Mouse (Mus musculus) limb, embryonic 14.5 days (tissue): ENCODE measurements around the gene Mxd4. TPM values are rescaled to one million over a fixed set of nuclear protein-coding genes. Genes with fewer than 3 reads are reported as not detected.

Source experiments
- ATAC-seq: fragments of 200-750 bp; cut with Nextera tagmentation; 2 replicates; pipeline ENCODE4 v1.8.0; 2017; ENCODE audit warnings: low read depth, moderate number of reproducible peaks, moderate TSS enrichment; ENCODE audit not compliant: low FRiP score
- DNase-seq: peaks from one replicate; pipeline ENCODE4 v3.0.0-alpha.2; 2015; ENCODE audit warnings: low spot score
- H3K27ac ChIP-seq: fragments of 300-500 bp; sonication (generic); replicated peaks from 2 replicates; pipeline ENCODE4 v1.5.1; 2014; ENCODE audit warnings: low read depth, mild to moderate bottlenecking, low read length, moderate library complexity, mixed read lengths
- H3K27me3 ChIP-seq: fragments of 300-500 bp; sonication (generic); 2 replicates; pipeline ENCODE4 v1.6.1; 2014; ENCODE audit warnings: low read length, mixed read lengths; ENCODE audit not compliant: control insufficient read depth, insufficient read depth
- H3K36me3 ChIP-seq: fragments of 300-500 bp; sonication (generic); 2 replicates; pipeline ENCODE4 v1.6.1; 2014; ENCODE audit warnings: mild to moderate bottlenecking, low read length, moderate library complexity, mixed read lengths; ENCODE audit not compliant: control insufficient read depth, insufficient read depth
- H3K4me1 ChIP-seq: fragments of 300-500 bp; sonication (generic); 2 replicates; pipeline ENCODE4 v1.6.1; 2014; ENCODE audit warnings: antibody characterized with exemption, low read length, mixed read lengths; ENCODE audit not compliant: control insufficient read depth, insufficient read depth
- H3K4me2 ChIP-seq: fragments of 300-500 bp; sonication (generic); replicated peaks from 2 replicates; pipeline ENCODE4 v1.6.1; 2014; ENCODE audit warnings: low read depth, mild to moderate bottlenecking, low read length, moderate library complexity; ENCODE audit not compliant: severe bottlenecking
- H3K4me3 ChIP-seq: fragments of 300-500 bp; sonication (generic); replicated peaks from 2 replicates; pipeline ENCODE4 v1.5.1; 2014; ENCODE audit warnings: low read length
- H3K9ac ChIP-seq: fragments of 300-500 bp; sonication (generic); 2 replicates; pipeline ENCODE4 v1.6.1; 2014; ENCODE audit warnings: mild to moderate bottlenecking, low read depth, low read length, moderate library complexity; ENCODE audit not compliant: severe bottlenecking
- H3K9me3 ChIP-seq: fragments of 300-500 bp; sonication (generic); 2 replicates; pipeline ENCODE4 v1.6.1; 2016; ENCODE audit warnings: low read length; ENCODE audit not compliant: control insufficient read depth
- POLR2A ChIP-seq: fragments of 200-500 bp; IDR thresholded peaks from 2 replicates; pipeline ENCODE4 v1.8.0; 2012; ENCODE audit warnings: inconsistent platforms, mild to moderate bottlenecking, moderate library complexity, borderline replicate concordance; ENCODE audit not compliant: insufficient read depth, insufficient read length; ENCODE audit errors: extremely low read depth
- WGBS: fragments of 180-500 bp; shearing (Covaris S2); extraction: QIAGEN DNeasy Blood & Tissue Kit; methylation state at CpG from one replicate; pipeline ENCODE4 v1.1.7; 2014; 5-methylcytosine and 5-hydroxymethylcytosine counted together
- polyA plus RNA-seq, 2 experiments: library from polyadenylated mRNA; depleted of rRNA in 1 of 2; stranded (reverse) in 1 of 2; unstranded in 1 of 2; fragments of >200 nt; fragmentation: Nextera tagmentation in 1 of 2; extraction: Ambion mirVana in 1 of 2; gene quantifications; 2 replicates each; pipeline versions ENCODE4 v1.2.1 to v1.2.3; 2012 to 2014

The Mxd4 gene
- polyA plus RNA-seq, 2 experiments: 52.2 to 89.7 TPM

DNA sequence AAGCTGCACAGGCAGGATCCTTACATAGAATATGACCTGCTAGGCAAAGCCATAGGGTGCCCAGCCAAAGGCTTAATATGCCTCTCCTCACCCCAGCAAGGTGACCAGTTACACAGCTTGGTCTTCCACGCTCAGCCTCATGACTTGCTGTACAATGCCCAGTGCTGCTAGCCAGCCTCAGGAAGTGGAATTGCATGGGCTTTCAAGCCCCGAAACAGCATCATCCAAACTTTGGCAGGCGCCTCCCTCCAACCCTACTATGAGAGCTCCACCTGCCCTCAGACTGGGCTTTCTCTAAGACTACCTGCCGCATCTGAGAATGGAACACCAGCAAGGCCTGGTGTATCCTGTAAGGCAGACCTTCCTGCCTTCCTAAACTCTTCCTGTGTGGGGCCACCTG is 9.7 kb downstream of the Mxd4 start:
- Histone ChIP-seq H3K9ac (no peak overlapping the region), H3K36me3 (peaks cover 85% of the 10 kb centered on the region), H3K4me3 (no peak overlapping the region), H3K27me3 (no peaks in the 10 kb centered on the region), H3K9me3 (no peaks in the 10 kb centered on the region), H3K4me2 (no peak overlapping the region), H3K4me1 (no peaks in the 10 kb centered on the region), H3K27ac (no peak overlapping the region)
- ATAC-seq (no peak), DNase-seq (no peak)
- no peak for TF ChIP-seq POLR2A
- 95% methylated on average over 4 of the region's 4 CpGs for WGBS

DNA sequence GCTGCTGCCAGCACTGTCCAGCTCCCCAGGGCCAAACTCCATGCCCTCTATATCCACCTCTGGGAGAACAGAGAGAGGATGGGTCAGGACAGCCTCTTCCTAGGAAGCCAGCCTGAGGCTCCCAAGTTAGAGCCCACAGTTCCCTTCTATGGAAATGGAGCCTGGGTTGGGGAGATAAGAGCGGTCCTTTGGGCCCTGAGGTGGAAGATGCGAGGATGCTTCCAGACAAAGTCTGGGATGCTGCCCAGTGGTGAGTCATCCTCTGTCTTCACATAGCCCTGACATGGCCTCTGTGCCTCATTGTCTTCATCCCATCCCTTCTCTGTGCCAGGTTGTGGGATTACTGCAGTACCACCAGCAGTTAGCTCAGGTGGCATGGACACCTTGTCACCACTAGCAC is 10.4 kb downstream of the Mxd4 start:
- WGBS: 100% methylated on average over 1 of the region's 2 CpGs
- no peak overlapping the region for H3K9ac ChIP-seq

DNA sequence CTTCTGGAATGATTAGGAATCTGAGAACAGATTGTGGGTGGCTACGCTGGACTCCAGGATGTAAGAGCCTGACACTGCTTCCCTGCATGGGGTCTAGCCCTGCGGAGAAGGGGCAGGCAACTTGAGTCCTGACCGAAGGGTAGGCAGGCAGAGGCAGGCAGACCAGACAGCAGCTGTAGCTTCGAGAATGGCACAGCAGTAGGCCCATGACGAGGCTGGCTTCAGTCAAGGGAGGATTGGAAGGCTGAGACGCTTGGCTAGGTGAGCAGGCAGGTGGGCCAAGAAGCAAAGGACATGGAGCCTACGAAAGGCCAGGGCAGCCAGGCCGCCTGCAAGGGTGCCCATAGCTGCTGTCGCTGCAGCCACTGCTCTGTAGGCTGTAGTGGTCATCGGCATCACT is 10.8 kb downstream of the Mxd4 start:
- whole genome bisulfite sequencing: 77% methylated on average over 10 of the region's 10 CpGs
- TF ChIP-seq POLR2A: no peak
- Histone ChIP-seq H3K27ac (no peak overlapping the region), H3K36me3 (peaks cover 76% of the 10 kb centered on the region), H3K27me3 (no peaks in the 10 kb centered on the region), H3K9ac (no peak overlapping the region), H3K4me3 (no peak overlapping the region), H3K4me1 (no peaks in the 10 kb centered on the region), H3K9me3 (no peaks in the 10 kb centered on the region), H3K4me2 (no peak overlapping the region)
- no peak for DNase-seq
- no peak for ATAC-seq

More for the DNA sequence above, 10.4 kb downstream of the Mxd4 start:
- no peak overlapping the region for H3K4me3 ChIP-seq
- peaks cover 79% of the 10 kb centered on the region for H3K36me3 ChIP-seq
- H3K27ac ChIP-seq: no peak overlapping the region
- no peaks in the 10 kb centered on the region for H3K9me3 ChIP-seq
- ATAC-seq: no peak
- no peak overlapping the region for H3K4me2 ChIP-seq
- DNase-seq: no peak
- H3K4me1 ChIP-seq: no peaks in the 10 kb centered on the region
- H3K27me3 ChIP-seq: no peaks in the 10 kb centered on the region
- TF ChIP-seq POLR2A: no peak

DNA sequence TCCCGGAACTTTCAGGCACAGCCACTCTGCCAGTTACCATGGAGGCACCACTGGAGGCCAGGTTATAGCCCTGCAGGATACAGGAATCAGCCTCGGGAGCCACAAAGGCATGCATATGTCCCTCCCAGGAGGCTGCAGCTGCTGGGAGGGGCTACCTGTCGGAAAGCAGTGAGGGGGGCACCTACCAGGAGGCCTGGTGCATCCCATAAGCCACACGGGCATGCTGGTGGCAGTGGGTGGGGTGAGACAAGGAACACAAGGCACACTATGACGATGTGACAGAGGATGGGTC is 12.2 kb downstream of the Mxd4 start:
- WGBS: 22% methylated on average over 5 of the region's 5 CpGs
- Histone ChIP-seq H3K27me3 (no peaks in the 10 kb centered on the region), H3K36me3 (peaks cover 67% of the 10 kb centered on the region), H3K9ac (no peak overlapping the region), H3K4me3 (no peak overlapping the region), H3K27ac (no peak overlapping the region), H3K4me2 (no peak overlapping the region), H3K4me1 (no peaks in the 10 kb centered on the region), H3K9me3 (no peaks in the 10 kb centered on the region)
- TF ChIP-seq POLR2A: no peak
- ATAC-seq: no peak
- DNase-seq: no peak

DNA sequence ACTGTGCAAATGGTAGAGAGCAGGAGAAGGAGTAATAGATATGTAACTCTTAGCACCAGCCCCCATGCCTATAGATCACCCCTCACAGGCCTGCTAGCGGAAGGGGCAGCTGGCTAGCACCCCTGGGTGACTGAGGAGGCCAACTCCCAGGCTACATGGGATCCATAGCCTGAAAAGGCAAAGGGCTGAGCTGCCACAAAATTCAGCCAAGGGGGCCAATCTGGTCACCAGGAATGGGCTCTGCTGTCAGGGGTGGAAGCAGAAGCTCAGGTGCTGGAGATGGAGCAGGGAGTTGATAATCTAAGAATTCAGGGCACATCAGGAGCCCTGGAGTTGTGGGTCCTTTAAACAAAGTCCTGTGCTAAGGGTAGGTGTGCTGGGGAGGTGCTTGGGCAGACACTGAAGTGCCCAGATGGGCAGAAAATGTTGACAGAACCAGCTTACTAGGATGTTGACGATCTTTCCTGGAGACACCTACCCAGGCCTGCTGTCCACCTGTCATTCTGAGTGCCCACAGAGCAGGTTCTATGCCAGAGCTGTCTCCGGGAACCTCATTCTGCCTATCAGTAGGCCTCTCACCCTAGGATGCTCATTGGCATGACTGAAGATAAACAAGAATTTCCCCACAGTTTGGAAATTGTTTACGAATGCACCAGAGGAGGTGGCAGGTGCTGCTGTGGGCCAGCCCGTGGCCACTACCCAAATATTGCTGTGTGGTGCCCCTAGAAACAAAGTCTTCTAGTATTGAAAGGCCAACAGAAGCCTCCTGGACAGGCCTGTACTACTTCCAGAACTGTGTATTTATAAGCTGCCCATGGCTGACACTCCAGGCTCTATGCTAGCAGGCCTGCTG is 12.7 kb downstream of the Mxd4 start:
- Histone ChIP-seq H3K4me2 (no peak overlapping the region), H3K4me1 (0 out of 2 replicates have a peak, but pooled peaks cover 3% of the 10 kb centered on the region), H3K4me3 (no peak overlapping the region), H3K27me3 (no peaks in the 10 kb centered on the region), H3K27ac (no peak overlapping the region), H3K9me3 (no peaks in the 10 kb centered on the region), H3K36me3 (peaks cover 61% of the 10 kb centered on the region), H3K9ac (no peak overlapping the region)
- DNase-seq: no peak
- WGBS: 68% methylated on average over 5 of the region's 5 CpGs
- no peak for ATAC-seq
- no peak for TF ChIP-seq POLR2A
